In genomic region chr17:12886620-12887019, GRCm38 (mm10) we compare ENCODE assay signal across 15 mouse cellular contexts. TPM values are rescaled to one million over a fixed set of nuclear protein-coding genes. Genes with fewer than 3 reads are reported as not detected.
DNase-seq lines count a peak whose midpoint lies in the region; ATAC-seq and TF ChIP-seq lines count a peak whose summit lies in the region.
"Had no signal": no experiment of that assay in that cellular context is flagged by ENCODE, and none has a peak within 500 bp of the region (broad histone marks: within the 10 kb centered on the region; RNA-seq: fewer than 3 reads in every experiment).

No protein-coding gene starts in this region.

- H3K9me3 ChIP-seq in intestine, postnatal 0 days (ENCODE audit: control insufficient read depth), result no peaks in the 10 kb centered on the region
- H3K9me3 ChIP-seq in forebrain, embryonic 11.5 days (ENCODE audit: control insufficient read depth, low read length), result no peaks in the 10 kb centered on the region

- H3K4me2 ChIP-seq in intestine, postnatal 0 days (replicated peaks; ENCODE audit: low read depth), result no peak overlapping the region
- H3K4me2 ChIP-seq in forebrain, embryonic 11.5 days (ENCODE audit: low read depth, low read length, severe bottlenecking), result no peak overlapping the region

- no peak for DNase-seq in gastrocnemius, adult 2 months
- DNase-seq in gastrocnemius, postnatal 4 days (ENCODE audit: low spot score in 2 of 2), result no peak
- DNase-seq in A20 (ENCODE audit: low read depth, low spot score), result peak; percentile 70
- DNase-seq in T-cell, adult 2 months (ENCODE audit: low spot score), result peak; percentile 27
- no peak for DNase-seq in forebrain, embryonic 11.5 days (ENCODE audit: low spot score)
- no peak for DNase-seq in layer of hippocampus, postnatal 36 days
- no peak for DNase-seq in kidney, postnatal 14 days
- DNase-seq: cerebellum, adult 9-11 months; kidney, adult 18-20 months; retina, postnatal 1 day had no signal

- no peaks in the 10 kb centered on the region for H3K27me3 ChIP-seq in intestine, postnatal 0 days (replicated peaks; ENCODE audit: control insufficient read depth, insufficient read depth, low read length)
- H3K27me3 ChIP-seq in forebrain, embryonic 11.5 days (ENCODE audit: control insufficient read depth, insufficient read depth, low read length), result no peaks in the 10 kb centered on the region

- no peak overlapping the region for H3K4me3 ChIP-seq in gastrocnemius, adult 2 months
- no peak overlapping the region for H3K4me3 ChIP-seq in intestine, postnatal 0 days (ENCODE audit: low read depth, low read length)
- no peak overlapping the region for H3K4me3 ChIP-seq in forebrain, embryonic 11.5 days (ENCODE audit: low read depth, low read length)

- no peak overlapping the region for H3K9ac ChIP-seq in intestine, postnatal 0 days (ENCODE audit: low read depth, low read length)
- H3K9ac ChIP-seq in forebrain, embryonic 11.5 days (ENCODE audit: low read length), result no peak overlapping the region

- no peaks in the 10 kb centered on the region for H3K4me1 ChIP-seq in intestine, postnatal 0 days (replicated peaks; ENCODE audit: control insufficient read depth, insufficient read depth, low read length)
- H3K4me1 ChIP-seq in forebrain, embryonic 11.5 days (replicated peaks; ENCODE audit: control insufficient read depth, insufficient read depth, low read length), result no peaks in the 10 kb centered on the region

- WGBS in intestine, postnatal 0 days, result 32% methylated on average over 6 of the region's 6 CpGs
- 38% methylated on average over 6 of the region's 6 CpGs for WGBS in forebrain, embryonic 11.5 days

- peaks cover 9% of the 10 kb centered on the region; the same call in 1 of the 2 replicates for H3K36me3 ChIP-seq in intestine, postnatal 0 days (ENCODE audit: control insufficient read depth, insufficient read depth)
- H3K36me3 ChIP-seq in forebrain, embryonic 11.5 days (ENCODE audit: control insufficient read depth, insufficient read depth, low read length), result no peaks in the 10 kb centered on the region; the same call in 1 of the 2 replicates

- no peak for TF ChIP-seq CTCF in gastrocnemius, adult 2 months (IDR thresholded peaks at IDR 0.05)
- TF ChIP-seq CTCF in intestine, postnatal 0 days (IDR thresholded peaks at IDR 0.05; ENCODE audit: low read depth), result peak; percentile 26

- H3K27ac ChIP-seq in gastrocnemius, adult 2 months, result 0 out of 2 replicates have a peak overlapping the region, but pooled peaks have one; percentile 8
- no peak overlapping the region for H3K27ac ChIP-seq in intestine, postnatal 0 days (ENCODE audit: low read depth, low read length)
- no peak overlapping the region for H3K27ac ChIP-seq in forebrain, embryonic 11.5 days (ENCODE audit: low read depth, low read length)

- no peak for ATAC-seq in intestine, postnatal 0 days
- ATAC-seq in forebrain, embryonic 11.5 days (replicated peaks; ENCODE audit: low FRiP score), result no peak

- intact Hi-C loops in gastrocnemius, adult 2 months (cut with DNase I), result no loop called here

RNA-seq across cellular contexts. Expression of gene Mrgprh, which starts 10.8 kb away (rescaled TPM):
- 1 to 10 TPM; 4.3 TPM for total RNA-seq in gastrocnemius, adult 2 months (2021)
- 1 to 10 TPM; 1.8 to 2.0 TPM for total RNA-seq in gastrocnemius, postnatal 4 days (2021)
- polyA plus RNA-seq in intestine, postnatal 0 days (2015; fragmentation: Nextera tagmentation; extraction: Ambion mirVana), result not detected in 2 replicates
- not detected in 2 replicates for polyA plus RNA-seq in forebrain, embryonic 11.5 days (2014; fragmentation: Nextera tagmentation; extraction: Ambion mirVana)
- not detected for total RNA-seq in layer of hippocampus, postnatal 36 days (2021)
- total RNA-seq: layer of hippocampus, adult 18-20 months; megakaryocyte-erythroid progenitor cell, adult 5-6 weeks had no signal
- polyA plus RNA-seq: liver, embryonic 16.5 days; neural tube, embryonic 11.5 days had no signal

RNA-seq across cellular contexts. Expression of gene Mas1, which starts 18.7 kb away (rescaled TPM):
- under 1 TPM; 0.23 to 0.25 TPM for total RNA-seq in gastrocnemius, adult 2 months (2021)
- total RNA-seq in gastrocnemius, postnatal 4 days (2021), result 1 to 10 TPM; 1.3 to 1.6 TPM
- 0.10 and 0.16 TPM in 2 replicates for polyA plus RNA-seq in intestine, postnatal 0 days (2015; fragmentation: Nextera tagmentation; extraction: Ambion mirVana)
- polyA plus RNA-seq in forebrain, embryonic 11.5 days (2014; fragmentation: Nextera tagmentation; extraction: Ambion mirVana), result 0.29 TPM in 1 of 2 replicates, not detected in the other
- 10 to 100 TPM; 52.1 to 63.5 TPM for total RNA-seq in layer of hippocampus, postnatal 36 days (2021)
- total RNA-seq: megakaryocyte-erythroid progenitor cell, adult 5-6 weeks had no signal

RNA-seq across cellular contexts. Expression of gene Pnldc1, which starts 23.4 kb away (rescaled TPM):
- under 1 TPM in 1 of 2 experiments, not detected in 1; 0.33 TPM for total RNA-seq in gastrocnemius, adult 2 months (2021)
- 1 to 10 TPM in 1 of 2 experiments, under 1 TPM in 1; 0.31 to 2.0 TPM for total RNA-seq in gastrocnemius, postnatal 4 days (2021)
- polyA plus RNA-seq in intestine, postnatal 0 days (2015; fragmentation: Nextera tagmentation; extraction: Ambion mirVana), result 0.48 and 0.54 TPM in 2 replicates
- 1.8 and 2.3 TPM in 2 replicates for polyA plus RNA-seq in forebrain, embryonic 11.5 days (2014; fragmentation: Nextera tagmentation; extraction: Ambion mirVana)
- total RNA-seq in layer of hippocampus, postnatal 36 days (2021), result 1 to 10 TPM; 3.2 to 3.3 TPM
- total RNA-seq: megakaryocyte-erythroid progenitor cell, adult 5-6 weeks had no signal

RNA-seq across cellular contexts. Expression of gene Tcp1, which starts 28.9 kb away (rescaled TPM):
- 100 to 1,000 TPM; 175 to 177 TPM for total RNA-seq in gastrocnemius, adult 2 months (2021)
- 100 to 1,000 TPM; 290 to 292 TPM for total RNA-seq in gastrocnemius, postnatal 4 days (2021)
- 143 and 144 TPM in 2 replicates for polyA plus RNA-seq in intestine, postnatal 0 days (2015; fragmentation: Nextera tagmentation; extraction: Ambion mirVana)
- 497 and 535 TPM in 2 replicates for polyA plus RNA-seq in forebrain, embryonic 11.5 days (2014; fragmentation: Nextera tagmentation; extraction: Ambion mirVana)
- 100 to 1,000 TPM; 218 to 221 TPM for total RNA-seq in layer of hippocampus, postnatal 36 days (2021)

RNA-seq across cellular contexts. Expression of gene Mrpl18, which starts 29.5 kb away (rescaled TPM):
- total RNA-seq in gastrocnemius, adult 2 months (2021), result 100 to 1,000 TPM in 1 of 2 experiments, 10 to 100 TPM in 1; 86.5 to 135 TPM
- 10 to 100 TPM; 81.4 to 83.4 TPM for total RNA-seq in gastrocnemius, postnatal 4 days (2021)
- 112 and 121 TPM in 2 replicates for polyA plus RNA-seq in intestine, postnatal 0 days (2015; fragmentation: Nextera tagmentation; extraction: Ambion mirVana)
- 172 and 187 TPM in 2 replicates for polyA plus RNA-seq in forebrain, embryonic 11.5 days (2014; fragmentation: Nextera tagmentation; extraction: Ambion mirVana)
- 10 to 100 TPM; 61.5 to 64.5 TPM for total RNA-seq in layer of hippocampus, postnatal 36 days (2021)

Comparison
In these comparisons a context has a peak if more than half of its experiments do, and no peak if none do; other contexts are left out.
1. DNase-seq: peak in A20 (single experiment) and T-cell, adult 2 months (single experiment); none in gastrocnemius, adult 2 months (single experiment), gastrocnemius, postnatal 4 days (0 of 2), forebrain, embryonic 11.5 days (single experiment), layer of hippocampus, postnatal 36 days (0 of 2) and kidney, postnatal 14 days (single experiment).
2. RNA of gene Mas1, which starts 18.7 kb away (total RNA-seq): 52.1 to 63.5 TPM in layer of hippocampus, postnatal 36 days; 1.3 to 1.6 TPM in gastrocnemius, postnatal 4 days and 0.23 to 0.25 TPM in gastrocnemius, adult 2 months; every median in the first group is over 10 times any median in the second.